Mouse (Mus musculus) CH12.LX (cell line): ENCODE measurements around the gene Cyp2f2. TPM values are rescaled to one million over a fixed set of nuclear protein-coding genes. Genes with fewer than 3 reads are reported as not detected.

Source experiments
- DNase-seq: peaks from one replicate; pipeline ENCODE4 v3.0.0-alpha.2; 2013; ENCODE audit errors: extremely low read depth
- H3K27ac ChIP-seq: 2 replicates; pipeline ENCODE4 v1.5.1; 2012; ENCODE audit warnings: low read depth, mild to moderate bottlenecking, control low read depth, moderate library complexity; ENCODE audit not compliant: insufficient read depth
- H3K27me3 ChIP-seq: replicated peaks from 2 replicates; pipeline ENCODE3; 2012; ENCODE audit warnings: inconsistent platforms
- H3K36me3 ChIP-seq, 2 experiments: replicated peaks in 1 of 2; 2 replicates each; pipeline versions ENCODE3 to v1.6.1; 2012; ENCODE audit warnings: inconsistent platforms in 1 of 2, low read length in 1 of 2, mild to moderate bottlenecking in 1 of 2, mixed read lengths in 1 of 2, moderate library complexity in 1 of 2; ENCODE audit not compliant: control insufficient read depth in 1 of 2, insufficient read depth in 1 of 2
- H3K4me1 ChIP-seq, 2 experiments: 2 replicates each; pipeline ENCODE4 v1.6.1; 2012; ENCODE audit warnings: inconsistent platforms in 1 of 2, moderate library complexity in 1 of 2; ENCODE audit not compliant: insufficient read depth in 2 of 2, control insufficient read depth in 1 of 2
- H3K4me2 ChIP-seq: 2 replicates; pipeline ENCODE4 v1.6.1; 2012; ENCODE audit warnings: low read depth, mild to moderate bottlenecking, control low read depth; ENCODE audit not compliant: poor library complexity, insufficient read depth, severe bottlenecking
- H3K4me3 ChIP-seq, 3 experiments: fragments of 150-350 bp in 1 of 3; sonication (generic) in 1 of 3; replicated peaks in 1 of 3; 2 replicates each; pipeline versions ENCODE3 to v1.5.1; 2011 to 2012; ENCODE audit warnings: low read depth in 2 of 3, low read length in 2 of 3, mild to moderate bottlenecking in 2 of 3, moderate library complexity in 2 of 3, control low read depth in 1 of 3, improper control_type of control experiment in 1 of 3, inconsistent platforms in 1 of 3, mixed read lengths in 1 of 3; ENCODE audit not compliant: poor library complexity in 1 of 3
- H3K79me2 ChIP-seq: replicated peaks from 2 replicates; pipeline ENCODE4 v1.6.1; 2012; ENCODE audit warnings: mild to moderate bottlenecking, moderate library complexity; ENCODE audit not compliant: control insufficient read depth, poor library complexity, insufficient read depth, severe bottlenecking; ENCODE audit errors: extremely low read depth
- H3K9ac ChIP-seq: 2 replicates; pipeline ENCODE4 v1.6.1; 2012; ENCODE audit warnings: low read depth, mild to moderate bottlenecking, control low read depth, moderate library complexity; ENCODE audit not compliant: insufficient read depth
- H3K9me3 ChIP-seq: replicated peaks from 2 replicates; pipeline ENCODE3; 2012; ENCODE audit warnings: low read length, inconsistent platforms, mixed read lengths
- E2F4 ChIP-seq: IDR thresholded peaks from 2 replicates; pipeline ENCODE4 v1.6.1; 2011; ENCODE audit warnings: low read depth, low read length, improper control_type of control experiment; ENCODE audit not compliant: insufficient replicate concordance
- HCFC1 ChIP-seq: IDR thresholded peaks from 2 replicates; pipeline ENCODE4 v1.6.1; 2012; ENCODE audit warnings: low read depth, mild to moderate bottlenecking, inconsistent platforms, low read length, improper control_type of control experiment
- IRF4 ChIP-seq: IDR thresholded peaks from 2 replicates; pipeline ENCODE4 v1.6.1; 2014; ENCODE audit warnings: low read depth, mild to moderate bottlenecking, inconsistent platforms, low read length, improper control_type of control experiment
- JUN ChIP-seq: IDR thresholded peaks from 2 replicates; pipeline ENCODE4 v1.6.1; 2011; ENCODE audit warnings: low read depth, mild to moderate bottlenecking, low read length, improper control_type of control experiment, moderate library complexity; ENCODE audit not compliant: insufficient read depth
- JUND ChIP-seq: conservative IDR thresholded peaks from 2 replicates; pipeline ENCODE4 v1.6.1; 2011; ENCODE audit warnings: low read depth, low read length, improper control_type of control experiment
- KAT2A ChIP-seq: IDR thresholded peaks from 2 replicates; pipeline ENCODE4 v1.6.1; 2012; ENCODE audit warnings: low read length, improper control_type of control experiment, inconsistent platforms; ENCODE audit not compliant: insufficient replicate concordance
- MAFK ChIP-seq: IDR thresholded peaks from 2 replicates; pipeline ENCODE4 v1.6.1; 2011; ENCODE audit warnings: low read length, improper control_type of control experiment; ENCODE audit not compliant: insufficient replicate concordance
- MXI1 ChIP-seq: IDR thresholded peaks from 2 replicates; pipeline ENCODE4 v1.6.1; 2011; ENCODE audit warnings: mild to moderate bottlenecking, low read depth, low read length, improper control_type of control experiment
- NELFE ChIP-seq: IDR thresholded peaks from 2 replicates; pipeline ENCODE4 v1.6.1; 2011; ENCODE audit warnings: low read depth, low read length, improper control_type of control experiment
- NRF1 ChIP-seq: IDR thresholded peaks from 2 replicates; pipeline ENCODE4 v1.6.1; 2014; ENCODE audit warnings: low read depth, mild to moderate bottlenecking, inconsistent platforms, low read length, improper control_type of control experiment, moderate library complexity
- PAX5 ChIP-seq: IDR thresholded peaks from 2 replicates; pipeline ENCODE4 v1.6.1; 2012; ENCODE audit warnings: low read length, inconsistent platforms, mixed read lengths
- POLR2AphosphoS2 ChIP-seq: IDR thresholded peaks from 2 replicates; pipeline ENCODE4 v1.6.1; 2011; ENCODE audit warnings: low read depth, low read length, improper control_type of control experiment
- RAD21 ChIP-seq: IDR thresholded peaks from 2 replicates; pipeline ENCODE4 v1.6.1; 2011; ENCODE audit warnings: low read depth, mild to moderate bottlenecking, low read length, improper control_type of control experiment, moderate library complexity
- SIN3A ChIP-seq: IDR thresholded peaks from 2 replicates; pipeline ENCODE4 v1.6.1; 2012; ENCODE audit warnings: low read length, improper control_type of control experiment, inconsistent platforms
- TBP ChIP-seq: conservative IDR thresholded peaks from 2 replicates; pipeline ENCODE4 v1.6.1; 2011; ENCODE audit warnings: low read depth, low read length, improper control_type of control experiment
- UBTF ChIP-seq: IDR thresholded peaks from 2 replicates; pipeline ENCODE4 v1.6.1; 2012; ENCODE audit warnings: low read depth, mild to moderate bottlenecking, inconsistent platforms, low read length, improper control_type of control experiment, moderate library complexity
- ZC3H11A ChIP-seq: IDR thresholded peaks from 2 replicates; pipeline ENCODE4 v1.6.1; 2012; ENCODE audit warnings: low read depth, mild to moderate bottlenecking, inconsistent platforms, low read length, improper control_type of control experiment
- ZMIZ1 ChIP-seq: IDR thresholded peaks from 2 replicates; pipeline ENCODE4 v1.6.1; 2012; ENCODE audit warnings: low read depth, mild to moderate bottlenecking, inconsistent platforms, low read length, improper control_type of control experiment
- dilution Hi-C: fragments of 300-500 bp; cut with MboI; formaldehyde crosslinking; loops from 2 replicates; pipeline ENCODE4 v1.14.3; 2020; ENCODE audit warnings: low sequenced_read_pairs; ENCODE audit not compliant: extremely low pct_unique_long_range_greater_than_20kb, extremely low pct_ligation_motif_present
- in situ Hi-C: fragments of 300-500 bp; cut with MboI; formaldehyde crosslinking; loops from 3 replicates; pipeline ENCODE4 v1.14.3; 2019; ENCODE audit warnings: low sequenced_read_pairs, low pct_ligation_motif_present, low pct_unique_long_range_greater_than_20kb, mixed read lengths
- polyA plus RNA-seq: library from polyadenylated mRNA; unstranded; fragments of >175 nt; gene quantifications from 2 replicates; pipeline ENCODE4 v1.2.1, GENCODE M21; 2012; ENCODE audit warnings: low read depth; ENCODE audit not compliant: insufficient read length
- total RNA-seq, 2 experiments: library from RNA; depleted of rRNA; stranded (reverse); fragments of 300-350 nt in 1 of 2; fragments of >200 nt in 1 of 2; gene quantifications; 2 replicates each; pipeline ENCODE4 v1.2.3; 2012 to 2014

The Cyp2f2 gene
- total and polyA plus RNA-seq, 3 experiments = not detected

GRCm38 (mm10) chr7:27118033-27118511 is 1.6 kb upstream of the Cyp2f2 start:
- H3K27ac ChIP-seq = no peak overlapping the region
- H3K4me2 ChIP-seq = no peak overlapping the region
- H3K9me3 ChIP-seq = peaks cover 4% of the 10 kb centered on the region
- TF ChIP-seq MAFK (no peak), KAT2A (no peak)
- H3K9ac ChIP-seq = no peak overlapping the region
- no peak for DNase-seq
- no peaks in the 10 kb centered on the region for H3K79me2 ChIP-seq
- dilution Hi-C loops = no loop called here
- no peak overlapping the region for H3K4me3 ChIP-seq
- in situ Hi-C loops = no loop called here
- H3K27me3 ChIP-seq = peaks cover 68% of the 10 kb centered on the region
- no peaks in the 10 kb centered on the region for H3K4me1 ChIP-seq
- no peaks in the 10 kb centered on the region for H3K36me3 ChIP-seq

DNA sequence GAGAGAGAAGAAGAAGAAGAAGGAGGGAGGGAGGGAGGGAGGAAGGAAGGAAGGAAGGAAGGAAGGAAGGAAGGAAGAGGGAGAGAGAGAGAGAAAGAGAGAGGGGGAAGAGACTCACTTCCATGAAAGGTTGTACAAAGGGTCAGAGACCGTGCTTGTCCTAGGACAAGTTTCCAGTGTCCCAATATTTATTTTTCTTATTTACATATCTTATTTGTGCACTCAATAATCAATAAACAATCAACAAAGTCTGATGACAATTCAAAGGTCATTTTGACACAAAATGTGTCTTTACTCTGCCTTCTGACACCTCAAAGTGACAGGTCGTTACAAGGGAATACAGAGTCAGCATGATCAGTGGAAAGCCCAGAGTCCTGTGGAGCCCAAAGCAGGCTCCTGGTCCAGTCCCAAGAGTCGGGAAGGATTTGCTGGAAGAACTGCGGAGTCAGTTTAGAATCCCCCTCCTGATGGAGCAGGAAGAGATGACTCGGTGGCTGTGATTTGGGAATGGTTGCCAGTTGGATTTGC is 4.7 kb downstream of the Cyp2f2 start:
- no peaks in the 10 kb centered on the region for H3K79me2 ChIP-seq
- TF ChIP-seq JUND = no peak
- no peak for TF ChIP-seq IRF4
- no peak for TF ChIP-seq SIN3A
- TF ChIP-seq E2F4 = no peak
- no peak for TF ChIP-seq TBP
- no peak for TF ChIP-seq ZC3H11A
- no peak for TF ChIP-seq PAX5
- no peak for TF ChIP-seq ZMIZ1
- TF ChIP-seq JUN = no peak
- no peak for TF ChIP-seq NRF1
- no peak for TF ChIP-seq HCFC1
- TF ChIP-seq NELFE = no peak
- no peak for TF ChIP-seq MXI1
- no peak for TF ChIP-seq POLR2AphosphoS2
- TF ChIP-seq RAD21 = no peak
- TF ChIP-seq UBTF = no peak
- TF ChIP-seq, all 38 proteins: peak for 0
- dilution Hi-C loops = no loop called here
- Histone ChIP-seq H3K4me1 (no peaks in the 10 kb centered on the region), H3K9ac (no peak overlapping the region), H3K27me3 (peaks cover 69% of the 10 kb centered on the region), H3K27ac (no peak overlapping the region), H3K9me3 (no peaks in the 10 kb centered on the region), H3K4me3 (no peak overlapping the region), H3K36me3 (no peaks in the 10 kb centered on the region), H3K4me2 (no peak overlapping the region)
- in situ Hi-C loops = no loop called here
- no peak for DNase-seq
